Mouse (Mus musculus): ENCODE measurements around the gene Hip1r.

- TF ChIP-seq CTCF (conservative IDR thresholded peaks at IDR 0.05; ENCODE audit: insufficient read depth, insufficient read length, low read depth, low read length), result no peak
- no peak for TF ChIP-seq POLR2A (IDR thresholded peaks at IDR 0.05; ENCODE audit: low read depth, low read length)
These were observed 39.9 kb upstream of the Hip1r start for GRCm38 (mm10) chr5:123933556-123933955.
